Mouse (Mus musculus): ENCODE measurements around the gene Rapgef6.

DNA sequence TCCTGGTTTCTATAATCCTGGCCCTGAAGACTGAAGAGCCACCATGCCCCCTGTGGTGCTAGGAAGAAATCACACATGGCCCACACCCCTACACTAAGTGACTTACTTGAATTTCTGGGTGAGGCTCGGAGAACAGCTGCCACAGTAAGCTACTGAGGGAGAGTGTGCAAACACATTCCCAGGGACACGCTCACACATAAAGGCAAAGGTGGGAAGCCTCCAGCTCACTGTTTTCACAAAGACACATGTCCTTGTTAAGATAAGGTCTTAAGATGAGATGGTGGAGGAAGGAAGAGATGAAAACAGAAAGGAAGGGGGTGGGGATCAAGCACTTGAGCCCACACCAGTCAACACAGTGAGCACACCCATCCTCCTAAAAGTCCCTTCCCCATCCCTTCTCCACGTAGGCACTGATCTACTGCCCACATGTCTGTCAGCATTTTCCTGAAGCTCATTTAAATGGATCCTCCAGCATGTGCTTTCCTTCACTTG lies 204.0 kb downstream of the Rapgef6 start:
- TF ChIP-seq CTCF (IDR thresholded peaks at IDR 0.05) (no peak), POLR2A (IDR thresholded peaks at IDR 0.05; ENCODE audit: insufficient read depth, low read depth, low read length) (no peak)

Data from heart, adult 2 months (tissue).